Mouse (Mus musculus): ENCODE results near the gene Rbfox3. TPM values are rescaled to one million over a fixed set of nuclear protein-coding genes. Genes with fewer than 3 reads are reported as not detected.

The Rbfox3 gene
- polyA plus RNA-seq (2014; fragmentation: Illumina TruSeq; extraction: RNeasy Lipid Tissue Mini Kit (QIAGEN cat#74804); ENCODE audit: low read depth, low replicate concordance), result 0.26 TPM

DNA sequence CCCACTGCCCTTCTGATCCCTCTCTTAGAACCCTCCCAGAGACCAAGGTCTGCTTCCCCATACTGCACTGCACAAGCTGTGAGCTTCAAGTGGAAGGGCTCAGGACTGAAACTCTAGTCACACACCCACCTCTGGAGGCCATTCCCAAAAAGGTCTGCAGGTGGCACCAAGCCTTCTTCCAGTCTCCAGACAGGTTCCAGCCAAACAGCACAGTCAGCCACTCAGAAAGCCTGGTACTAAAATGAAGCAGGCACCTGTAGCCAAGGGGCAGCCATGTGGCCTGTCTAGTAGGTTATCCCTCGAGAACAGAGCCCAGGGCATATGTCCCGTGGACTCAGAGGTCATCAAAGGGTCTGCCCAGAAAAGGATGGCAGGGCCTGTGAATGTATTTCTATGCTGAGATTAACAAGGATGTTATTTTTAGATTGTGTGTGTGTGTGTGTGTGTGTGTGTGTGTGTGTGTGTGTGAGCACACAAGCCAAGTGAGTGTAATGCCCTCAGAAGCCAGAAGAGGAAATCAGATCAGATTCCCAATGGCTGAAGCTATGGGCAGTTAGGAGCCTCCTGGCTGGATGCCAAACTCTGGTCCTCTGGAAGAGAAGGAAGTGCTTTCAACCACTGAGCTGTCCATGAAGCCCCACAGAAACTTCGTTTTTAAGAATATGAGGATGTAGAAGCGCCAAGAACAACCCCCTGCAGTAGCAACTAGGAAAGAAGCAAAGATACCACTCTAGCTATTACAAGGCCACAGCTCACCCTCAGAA, at the start of gene Rbfox3:
Gene Rbfox3 (minus strand): TSS at position 291 of the 764 bp plus-strand sequence.

GRCm38 (mm10) chr11:118476396-118477373, 434.7 kb downstream of the Rbfox3 start, which contains the start of gene Engase:
Engase (plus strand) TSS chr11:118476829.

Other genes starting within 250 kb of the Rbfox3 start
- not detected for gene Enpp7, start 76.6 kb upstream of the Rbfox3 start, polyA plus RNA-seq (2014; fragmentation: Illumina TruSeq; extraction: RNeasy Lipid Tissue Mini Kit (QIAGEN cat#74804); ENCODE audit: low read depth, low replicate concordance)
- gene Cbx2, start 111.4 kb upstream of the Rbfox3 start, polyA plus RNA-seq (2014; fragmentation: Illumina TruSeq; extraction: RNeasy Lipid Tissue Mini Kit (QIAGEN cat#74804); ENCODE audit: low read depth, low replicate concordance), result 0.79 TPM
- gene Cbx8, start 129.4 kb upstream of the Rbfox3 start, polyA plus RNA-seq (2014; fragmentation: Illumina TruSeq; extraction: RNeasy Lipid Tissue Mini Kit (QIAGEN cat#74804); ENCODE audit: low read depth, low replicate concordance), result 0.61 TPM
- 4.6 TPM for gene Cbx4, start 174.6 kb upstream of the Rbfox3 start, polyA plus RNA-seq (2014; fragmentation: Illumina TruSeq; extraction: RNeasy Lipid Tissue Mini Kit (QIAGEN cat#74804); ENCODE audit: low read depth, low replicate concordance)

Measured in liver, adult 10 weeks (tissue).